Mouse (Mus musculus) heart, postnatal 36 days (tissue): ENCODE data around the gene Txnrd2. TPM values are rescaled to one million over a fixed set of nuclear protein-coding genes. Genes with fewer than 3 reads are reported as not detected.
A peak's percentile ranks its signal among the peaks of the same experiment; 100 is the strongest.

Experiments
- DNase-seq, 2 experiments: peaks; one replicate each; pipeline ENCODE4 v3.0.0; 2021 to 2022
- intact Hi-C: fragments of 180-260 bp; cut with DNase I; formaldehyde crosslinking; loops from one replicate; pipeline ENCODE4 v1.15.1; 2025
- total RNA-seq, 2 experiments: library from RNA; stranded (reverse); gene quantifications; 2 replicates each; pipeline ENCODE4 v1.2.3; 2021

Gene Txnrd2
- 10 to 100 TPM; 41.0 to 42.8 TPM for total RNA-seq

DNA sequence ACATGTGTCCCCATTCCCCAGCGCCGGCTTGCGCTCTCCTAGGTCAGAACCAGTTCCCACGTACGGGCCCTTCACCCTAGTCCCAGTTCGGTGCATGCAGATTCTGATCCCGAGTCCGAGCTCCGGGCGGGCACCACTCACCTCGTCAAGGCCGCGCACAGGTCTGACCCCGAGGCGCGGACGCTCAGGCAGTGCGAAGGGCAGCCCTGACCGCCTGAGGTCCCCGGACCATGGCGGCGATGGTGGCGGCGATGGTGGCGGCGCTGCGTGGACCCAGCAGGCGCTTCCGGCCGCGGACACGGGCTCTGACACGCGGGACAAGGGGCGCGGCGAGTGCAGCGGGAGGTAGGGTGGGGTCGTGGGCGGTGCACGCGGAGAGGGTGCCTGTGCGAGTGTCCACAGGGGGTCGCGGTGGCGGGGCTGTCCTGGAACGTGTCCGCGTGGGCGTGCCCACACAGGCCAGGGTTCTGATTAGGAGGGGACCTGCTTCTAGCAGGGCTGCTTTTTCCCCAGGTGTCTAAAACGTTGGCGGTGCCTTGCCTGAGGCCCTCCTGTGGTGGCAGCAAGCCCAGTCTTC is at the start of gene Txnrd2:
Gene Txnrd2, plus strand, starts transcription at position 170 of the 577 bp plus-strand sequence.
- intact Hi-C loops, result loop anchor here (5.0 kb wide), 1 partner anchor 79 kb away; the partner anchor contains the start of genes Arvcf and Tango2
- peak; percentile 78 to 88 for DNase-seq

DNA sequence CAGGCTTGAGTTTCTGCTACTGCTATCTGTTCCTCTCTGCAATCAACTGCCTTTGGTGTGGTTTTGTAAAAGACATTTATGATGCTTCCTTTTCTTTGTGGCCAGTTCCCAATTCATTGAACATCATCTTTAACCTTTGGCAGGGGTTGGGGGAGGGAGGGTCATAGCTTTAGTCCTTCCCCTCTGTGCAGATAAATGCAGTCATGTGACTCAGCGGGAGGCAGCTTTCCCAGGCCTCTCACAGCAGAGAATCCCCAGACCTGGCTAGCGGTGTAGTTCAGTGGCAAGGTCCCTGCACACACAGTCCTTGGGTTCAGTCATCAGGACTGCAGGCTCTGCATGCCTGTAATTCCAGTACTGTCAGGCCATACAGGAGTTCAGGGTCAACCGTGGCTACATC is 49.0 kb upstream of the Txnrd2 start:
- intact Hi-C loops, result no loop called here
- DNase-seq, result no peak

DNA sequence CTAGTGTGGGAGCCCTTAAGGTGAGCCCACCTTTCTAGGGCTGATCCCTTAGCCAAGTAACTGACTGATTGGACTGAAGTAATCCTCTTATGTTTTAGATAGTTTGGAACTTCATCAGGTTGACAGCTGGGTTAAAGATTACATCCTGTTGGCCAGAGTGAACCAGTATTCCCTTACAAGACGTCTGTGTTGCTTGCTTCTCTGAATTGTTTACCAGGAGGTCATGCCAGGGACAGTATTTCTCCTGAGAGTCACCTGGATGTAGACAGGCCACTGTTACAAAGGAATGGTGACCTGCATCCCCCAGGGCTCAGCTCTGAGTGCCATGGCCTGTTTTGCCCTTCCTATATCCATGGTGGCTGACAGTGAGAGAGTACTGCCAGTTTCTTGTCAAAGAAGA is 47.7 kb upstream of the Txnrd2 start:
- no peak for DNase-seq
- intact Hi-C loops, result no loop called here

DNA sequence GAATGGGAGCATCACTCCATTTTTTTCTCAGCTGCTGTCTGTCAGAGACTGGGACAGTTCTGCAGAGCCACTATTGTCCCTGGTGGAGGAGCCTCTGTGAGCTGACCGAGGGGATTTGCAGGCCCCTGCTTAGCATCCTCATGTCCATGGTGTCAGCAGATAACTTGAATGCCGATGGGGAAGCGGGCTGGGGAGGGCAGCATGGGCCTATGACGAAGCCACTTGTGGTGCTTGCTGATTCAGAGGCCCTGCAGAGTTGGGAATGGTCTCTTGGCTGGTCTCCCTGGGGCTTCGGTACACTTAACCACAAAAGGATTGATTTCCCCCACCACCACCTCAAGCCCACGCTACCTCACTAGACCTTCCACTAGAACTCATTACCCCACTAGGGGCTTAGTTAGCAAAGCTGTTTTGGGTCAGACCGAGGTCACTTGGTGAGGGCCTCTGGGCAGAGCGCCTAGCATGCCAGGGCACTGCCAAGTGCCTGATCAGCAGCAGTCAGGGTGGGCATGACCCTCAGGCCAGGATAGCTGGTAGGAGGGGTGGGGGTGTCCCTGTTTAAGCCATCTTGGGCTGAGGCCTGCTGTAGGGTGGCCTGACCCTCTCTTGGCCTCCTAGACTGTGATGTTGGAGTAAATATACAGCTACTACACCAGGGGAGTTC is 46.7 kb upstream of the Txnrd2 start:
- intact Hi-C loops, result no loop called here
- no peak for DNase-seq

DNA sequence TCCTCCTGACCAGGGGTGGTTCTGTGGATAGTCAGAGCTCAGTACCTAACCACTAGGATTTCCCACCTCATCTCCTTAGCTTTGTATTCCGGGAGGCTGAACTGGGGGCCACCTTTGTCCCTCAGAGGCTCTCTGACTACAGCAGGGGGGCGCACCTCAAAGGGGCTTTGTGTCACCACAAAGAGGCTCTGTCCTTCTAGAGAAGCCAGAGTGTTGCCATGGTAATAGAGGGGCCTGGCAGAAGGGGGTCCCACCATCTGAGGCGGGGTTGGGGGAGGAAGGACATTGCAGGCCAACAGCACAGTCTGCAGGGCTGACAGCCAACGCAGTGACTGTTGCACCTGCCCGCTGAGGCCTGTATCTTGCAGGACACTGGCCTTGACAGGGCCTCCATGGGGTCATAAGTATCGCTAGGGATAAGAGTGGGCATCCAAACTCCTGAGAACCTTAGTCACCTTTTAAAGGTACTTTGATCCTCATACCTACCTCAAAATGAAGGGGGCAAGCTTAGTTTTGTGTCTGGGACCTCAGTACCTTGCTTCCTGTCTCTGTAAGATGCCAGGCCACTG is 45.6 kb upstream of the Txnrd2 start:
- intact Hi-C loops, result no loop called here
- DNase-seq, result no peak

DNA sequence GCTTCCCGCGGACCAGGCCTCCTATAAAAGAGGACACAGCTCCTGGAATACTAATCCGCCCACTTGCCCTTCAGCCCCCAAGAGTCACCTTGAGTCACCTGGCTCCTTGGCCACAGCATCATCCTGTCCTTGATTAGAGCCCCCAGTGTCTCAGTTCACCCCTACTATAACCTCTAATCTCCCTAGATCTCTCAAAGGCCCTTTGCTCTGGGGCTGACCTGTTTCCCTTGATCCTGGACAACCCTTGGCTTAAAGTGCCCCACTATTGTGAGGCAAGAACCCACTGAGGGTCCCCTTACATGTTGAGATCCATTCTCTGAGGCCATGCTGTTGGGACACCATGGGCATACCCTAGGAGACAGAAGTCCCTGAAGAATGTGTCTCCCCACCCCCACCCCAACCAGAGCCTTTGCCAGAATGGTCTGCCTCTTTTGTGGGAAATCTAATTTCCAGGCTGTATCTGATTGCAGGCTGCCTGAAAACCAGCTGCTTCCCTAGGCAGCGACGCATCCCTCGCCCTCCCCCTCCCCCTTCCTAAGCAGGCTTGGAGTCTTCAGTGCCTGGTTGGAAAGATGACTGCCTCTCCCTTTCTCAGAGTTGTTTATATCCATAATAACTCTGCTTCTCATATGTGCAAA is 44.4 kb upstream of the Txnrd2 start:
- no peak for DNase-seq
- intact Hi-C loops, result no loop called here

DNA sequence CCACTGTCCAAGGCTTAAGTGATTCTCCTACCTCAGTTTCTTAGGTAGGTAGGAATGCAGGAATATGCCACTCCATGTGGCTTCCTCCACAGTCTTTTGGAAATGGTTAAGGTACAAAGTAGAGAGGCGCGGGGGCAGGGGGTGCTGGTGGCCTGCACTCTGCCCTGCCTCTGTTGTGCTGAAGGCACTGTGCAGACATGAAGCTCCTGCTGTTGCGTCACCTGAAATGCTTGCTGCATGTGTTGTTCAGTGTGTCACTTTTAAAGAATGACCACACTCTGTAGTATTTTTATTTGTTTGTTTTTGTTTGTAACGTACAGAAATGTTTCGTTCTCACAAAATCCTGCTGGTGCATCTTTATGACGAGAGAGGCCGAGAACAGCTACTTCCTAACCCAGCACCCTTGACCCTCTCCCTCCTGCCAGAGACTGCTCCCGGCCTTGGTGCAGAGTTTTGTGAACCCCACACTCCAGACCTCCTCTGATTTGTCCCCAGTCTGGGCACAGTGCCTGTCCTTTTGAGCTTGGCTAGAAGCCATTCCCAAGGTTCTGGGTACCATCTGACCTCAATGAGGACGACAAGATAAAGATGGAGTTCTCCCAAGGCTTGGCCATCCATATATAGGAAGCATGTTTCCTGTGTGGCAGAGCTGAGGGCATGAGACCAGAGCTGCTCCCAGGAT is 43.0 kb upstream of the Txnrd2 start:
- DNase-seq, result peak in 1 of 2 experiments; percentile 49

DNA sequence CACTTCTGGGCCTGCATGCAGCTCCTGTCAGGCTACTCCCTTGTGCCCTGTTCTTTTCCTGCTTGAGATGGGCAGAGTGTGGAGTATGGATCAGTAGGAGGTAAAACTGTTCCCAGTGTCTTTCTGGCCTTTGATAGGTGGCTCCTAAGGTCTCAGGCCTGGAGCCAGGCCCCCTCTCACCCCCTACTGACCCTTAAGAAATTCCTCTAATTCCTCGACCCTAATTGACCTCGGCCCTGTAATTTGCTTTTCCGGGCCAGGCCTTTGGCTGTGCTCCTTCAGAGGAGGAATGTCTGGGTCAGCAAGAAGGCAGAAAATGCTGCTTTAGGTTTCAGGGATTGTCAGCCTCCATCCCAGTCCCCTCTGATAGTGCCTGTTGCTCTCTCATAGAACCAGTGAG is 42.4 kb upstream of the Txnrd2 start:
- intact Hi-C loops, result no loop called here
- no peak for DNase-seq

More for the DNA sequence above, 43.0 kb upstream of the Txnrd2 start:
- intact Hi-C loops, result no loop called here

DNA sequence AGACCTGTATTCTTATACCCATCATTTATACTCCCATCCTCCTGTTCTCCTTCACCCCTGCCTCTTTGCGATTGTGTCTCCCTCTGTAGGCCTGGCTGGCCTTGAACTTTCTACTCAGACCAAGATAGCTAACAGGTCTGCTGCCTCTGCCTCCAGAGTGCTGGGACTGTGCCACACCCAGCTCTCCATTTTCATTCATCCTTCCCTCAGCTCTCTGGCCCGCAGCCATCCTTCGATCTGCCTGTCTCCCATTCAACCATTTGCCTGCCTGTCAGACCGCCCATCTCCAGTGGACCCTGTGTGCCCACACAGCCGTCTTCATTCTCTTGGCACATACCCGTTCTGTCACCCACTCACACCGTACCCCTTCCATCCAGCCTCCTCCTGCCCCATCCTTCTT is 42.0 kb upstream of the Txnrd2 start:
- intact Hi-C loops, result no loop called here
- no peak for DNase-seq

DNA sequence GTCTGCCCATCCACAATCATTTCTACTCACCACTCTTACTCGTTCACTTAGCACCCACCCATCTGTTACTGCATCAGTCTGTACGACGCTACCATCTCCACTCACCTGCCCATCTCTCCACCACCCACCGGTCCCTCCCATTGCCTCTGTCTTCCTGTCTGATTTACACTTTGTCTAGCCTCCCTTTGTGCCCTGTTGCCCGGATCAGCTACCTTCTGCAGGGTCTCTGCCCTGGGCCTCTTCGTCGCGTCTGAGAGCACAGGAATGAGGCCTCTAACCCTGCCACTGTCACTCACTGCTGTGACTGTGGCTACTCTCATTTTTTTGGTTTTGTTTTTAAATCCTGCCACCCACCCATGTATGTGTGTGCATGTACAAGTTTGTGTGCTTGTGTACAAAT is 41.5 kb upstream of the Txnrd2 start:
- DNase-seq, result no peak
- intact Hi-C loops, result no loop called here

DNA sequence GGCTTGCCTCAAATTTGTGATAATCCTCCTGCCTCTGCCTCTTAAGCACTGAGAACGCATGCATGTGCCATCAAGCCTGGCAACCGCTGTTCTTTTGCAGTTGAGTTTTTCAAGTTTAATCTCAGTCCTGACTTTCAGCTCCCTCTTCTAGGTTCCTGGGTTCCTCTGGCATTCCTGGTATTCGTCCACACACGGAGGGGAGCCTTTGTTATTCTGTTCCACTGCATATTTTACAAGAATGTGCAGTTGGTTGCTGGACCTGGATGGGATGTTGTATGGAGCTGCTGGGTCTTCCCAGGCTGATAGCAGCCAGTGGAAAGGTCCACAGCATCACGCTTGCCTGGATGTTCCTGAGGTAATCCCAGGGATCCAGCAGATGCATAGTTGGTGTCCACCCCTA is 40.8 kb upstream of the Txnrd2 start:
- intact Hi-C loops, result no loop called here
- DNase-seq, result no peak

DNA sequence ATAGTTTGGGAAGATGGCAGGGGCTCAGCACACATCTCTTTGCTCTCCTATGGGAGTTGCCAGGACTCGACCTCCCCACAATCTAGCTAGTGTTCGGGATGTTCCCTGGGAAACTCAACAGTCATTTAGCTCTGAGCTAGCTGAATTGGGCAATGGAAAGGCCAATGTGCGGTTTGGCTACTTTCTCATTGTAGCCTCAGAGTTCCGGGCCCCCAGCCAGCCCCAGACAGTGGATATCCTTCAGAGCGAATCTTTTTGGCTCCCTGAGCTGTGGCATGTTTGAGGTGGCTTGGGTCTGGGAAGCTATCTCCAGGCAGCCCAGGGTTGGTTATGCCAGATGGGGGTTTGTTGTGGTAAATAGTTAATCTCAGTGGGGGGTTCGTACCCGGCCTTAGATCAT is 39.7 kb upstream of the Txnrd2 start:
- no peak for DNase-seq
- intact Hi-C loops, result no loop called here

DNA sequence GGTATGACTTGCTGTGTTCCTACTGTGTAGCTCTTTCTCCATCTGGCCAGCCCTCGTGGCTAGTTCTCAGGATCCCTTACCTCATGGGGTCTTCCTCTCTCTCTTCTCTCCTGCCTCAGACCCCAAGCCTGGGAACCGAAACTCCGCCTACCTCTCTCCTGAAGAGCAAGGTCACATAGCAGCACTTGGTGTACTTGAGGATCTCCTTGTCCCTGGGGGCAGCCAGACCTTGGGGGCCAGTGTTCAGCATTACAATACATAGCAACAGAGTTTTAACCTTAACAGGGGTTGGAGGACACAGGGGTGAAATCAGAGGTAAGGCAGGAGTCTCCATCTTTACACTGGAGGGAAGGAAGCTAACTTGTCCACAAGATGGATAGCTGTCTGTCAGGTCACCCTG is 39.2 kb upstream of the Txnrd2 start:
- no peak for DNase-seq
- intact Hi-C loops, result no loop called here

DNA sequence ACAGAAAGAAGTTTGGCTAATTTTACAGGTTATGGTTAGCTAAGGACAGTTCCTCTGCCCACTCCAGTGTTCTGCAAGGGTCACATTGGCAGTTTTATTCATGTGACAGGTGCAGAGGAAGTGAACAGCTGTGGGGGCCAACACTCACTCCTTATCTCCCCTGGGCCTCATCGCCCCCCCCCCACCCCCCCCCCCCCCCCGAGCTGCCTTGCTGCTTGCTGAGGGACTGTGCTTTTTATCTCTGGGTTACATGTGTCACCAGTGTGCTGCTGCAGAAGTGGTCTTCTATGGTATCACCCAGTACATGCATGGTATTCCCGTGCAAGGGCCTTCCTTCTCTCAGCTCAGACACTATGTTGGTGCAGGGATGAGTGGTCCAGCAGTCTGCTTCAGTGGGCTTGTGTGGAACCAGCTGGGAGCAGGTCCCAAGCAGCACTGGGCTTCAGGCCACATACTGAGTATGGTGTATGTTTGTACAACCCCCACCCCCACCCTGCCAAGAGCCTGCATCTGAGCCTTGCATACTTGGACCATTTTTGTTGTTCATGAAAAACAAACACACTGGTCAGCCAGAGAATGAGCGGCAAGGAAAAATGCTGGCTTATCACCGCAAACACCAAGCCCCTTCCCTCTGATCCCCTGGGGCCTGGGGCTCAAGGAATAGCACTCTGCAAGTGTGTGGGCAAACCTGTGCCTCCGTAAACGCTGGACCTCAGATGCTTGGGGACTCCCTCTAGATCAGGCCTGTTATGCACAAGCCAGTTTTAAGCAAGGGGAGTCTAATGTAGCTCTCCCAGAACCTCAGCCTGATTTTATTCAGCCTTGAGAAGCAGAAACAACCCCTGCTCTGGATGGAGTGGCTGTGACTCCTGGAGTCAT is 38.2 kb upstream of the Txnrd2 start:
- intact Hi-C loops, result no loop called here
- DNase-seq, result peak in 1 of 2 experiments; percentile 2

DNA sequence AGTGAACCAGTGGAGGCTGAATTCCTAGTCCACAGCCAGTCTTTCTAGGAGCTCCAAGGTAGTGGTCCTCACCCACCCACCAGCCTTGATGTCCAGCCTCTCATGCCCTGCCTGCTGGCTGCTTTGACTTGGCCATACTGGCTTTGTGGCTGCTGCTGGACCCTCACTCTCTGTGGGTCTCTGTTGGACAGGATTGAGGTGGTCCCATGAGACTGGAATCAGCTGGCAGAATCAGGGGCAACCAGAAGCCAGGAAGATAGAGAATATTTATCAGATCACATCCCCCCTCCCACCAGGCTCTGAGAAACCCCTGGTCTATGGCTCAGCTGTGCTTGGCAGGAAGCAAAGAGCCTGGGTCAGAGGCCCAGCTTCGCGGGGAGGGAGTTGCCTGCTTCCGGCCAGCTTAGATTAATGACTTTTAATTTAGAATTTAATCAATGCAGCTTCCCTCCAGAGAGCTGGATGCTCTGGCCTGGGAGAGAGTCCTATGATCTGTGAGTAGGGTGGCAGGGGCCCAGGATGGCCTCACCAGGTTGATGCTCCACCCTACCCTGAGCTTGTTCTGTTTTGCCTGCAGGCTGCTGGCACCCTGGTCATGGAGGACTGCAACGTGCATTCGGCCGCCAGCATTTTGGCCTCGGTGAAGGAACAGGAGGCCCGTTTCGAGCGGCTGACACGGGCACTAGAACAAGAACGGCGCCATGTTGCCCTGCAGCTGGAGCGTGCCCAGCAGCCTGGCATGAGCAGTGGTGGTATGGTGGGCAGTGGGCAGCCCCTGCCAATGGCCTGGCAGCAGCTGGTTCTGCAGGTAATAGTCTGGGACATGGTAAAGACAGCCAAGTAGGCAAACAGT is 37.4 kb upstream of the Txnrd2 start:
- intact Hi-C loops, result no loop called here
- DNase-seq, result peak in 1 of 2 experiments; percentile 2

DNA sequence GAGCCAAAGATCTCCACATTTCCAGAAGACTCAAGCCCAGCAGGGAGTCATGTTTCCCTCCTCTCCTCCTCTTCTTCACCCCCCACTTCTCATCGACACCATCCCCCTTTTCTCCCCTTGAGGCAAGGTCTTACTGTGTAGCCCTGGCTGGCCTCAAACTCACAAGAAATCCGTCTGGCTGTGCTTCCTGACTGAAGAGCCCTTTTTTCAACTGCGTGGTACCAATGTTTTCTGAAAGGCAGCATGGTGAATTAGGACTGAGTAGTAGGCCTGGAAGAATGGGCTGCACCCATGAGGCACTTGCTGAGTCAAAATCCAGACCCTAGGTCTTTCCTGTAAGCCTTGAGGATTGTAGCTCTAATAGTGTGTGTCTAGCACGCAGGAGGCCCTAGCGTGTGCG is 35.8 kb upstream of the Txnrd2 start:
- intact Hi-C loops, result loop anchor here (5.0 kb wide), 1 partner anchor 43 kb away; the partner anchor contains the start of genes Arvcf and Tango2
- no peak for DNase-seq

DNA sequence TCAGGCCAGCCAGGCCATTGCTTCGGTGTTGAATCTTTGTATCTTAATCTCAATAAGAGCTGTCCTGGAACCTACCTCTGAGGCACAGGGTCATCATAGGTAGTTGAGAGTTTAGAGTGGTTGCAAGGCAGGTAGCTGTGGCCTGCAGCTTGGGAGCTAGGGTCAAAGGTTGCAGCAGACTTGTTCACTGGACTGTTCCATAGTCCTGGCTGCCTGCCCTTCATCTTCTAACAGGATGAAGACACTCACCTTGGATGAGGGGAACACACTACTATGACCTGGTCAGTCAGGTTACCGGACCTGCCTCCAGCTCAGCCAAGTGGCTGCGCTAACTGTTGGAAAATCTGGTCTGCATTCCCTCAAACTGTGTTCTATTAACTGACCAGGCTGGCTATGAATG is 35.1 kb upstream of the Txnrd2 start:
- DNase-seq, result no peak
- intact Hi-C loops, result loop anchor here (5.0 kb wide), 1 partner anchor 44 kb away; the partner anchor contains the start of genes Arvcf and Tango2

DNA sequence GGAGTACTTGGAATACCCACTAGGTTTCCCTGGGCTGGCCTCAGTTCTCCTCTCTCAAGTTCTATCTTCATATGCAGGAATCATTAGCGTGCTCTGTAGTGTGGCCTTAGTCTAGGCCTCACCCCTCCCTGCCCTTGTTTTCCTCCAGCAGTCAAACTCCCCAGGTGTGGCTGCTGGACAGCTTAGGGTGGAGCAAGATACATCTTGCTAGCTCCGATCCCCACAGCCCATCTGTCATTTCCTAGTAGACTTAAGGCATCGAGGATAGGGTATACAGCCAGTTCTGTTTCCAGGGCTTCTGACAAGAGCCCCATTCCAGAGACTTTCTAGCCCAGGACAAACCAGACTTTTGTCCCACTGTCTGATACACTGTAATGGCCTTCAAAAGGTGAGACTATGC is 34.5 kb upstream of the Txnrd2 start:
- intact Hi-C loops, result loop anchor here (5.0 kb wide), 1 partner anchor 44 kb away; the partner anchor contains the start of genes Arvcf and Tango2
- DNase-seq, result no peak
